Mouse (Mus musculus) layer of hippocampus, adult 8-10 months (tissue): ENCODE measurements around the gene Pear1. TPM values are rescaled to one million over a fixed set of nuclear protein-coding genes. Genes with fewer than 3 reads are reported as not detected.

Experiments
- DNase-seq, 2 experiments: peaks; one replicate each; pipeline ENCODE4 v3.0.0; 2022; ENCODE audit warnings: low spot score in 2 of 2
- total RNA-seq, 4 experiments: library from RNA; stranded (reverse); gene quantifications; 2 replicates each; pipeline ENCODE4 v1.2.4; 2022

Pear1 gene
- total RNA-seq, 4 experiments from 2014 or later: 10.5 to 12.7 (median 12.2) TPM

GRCm38 (mm10) chr3:87765631-87766283, 58.3 kb downstream of the Pear1 start:
- DNase-seq: no peak

- DNase-seq: no peak
Measured at GRCm38 (mm10) chr3:87765091-87765490, 59.0 kb downstream of the Pear1 start.

GRCm38 (mm10) chr3:87764506-87764905, 59.6 kb downstream of the Pear1 start:
- DNase-seq: no peak

GRCm38 (mm10) chr3:87763683-87764289, 60.3 kb downstream of the Pear1 start:
- DNase-seq: peak; percentile 78 to 81

- DNase-seq: no peak
Measured at GRCm38 (mm10) chr3:87763202-87763601, 60.9 kb downstream of the Pear1 start.

- DNase-seq: no peak
Measured at GRCm38 (mm10) chr3:87761408-87762375, 62.4 kb downstream of the Pear1 start.

- DNase-seq: no peak
Measured at GRCm38 (mm10) chr3:87758641-87759040, 65.5 kb downstream of the Pear1 start.

GRCm38 (mm10) chr3:87756488-87756887, 67.6 kb downstream of the Pear1 start:
- no peak for DNase-seq

- peak; percentile 59 to 81 for DNase-seq
Measured at GRCm38 (mm10) chr3:87755964-87756363, 68.1 kb downstream of the Pear1 start.

GRCm38 (mm10) chr3:87753829-87754228, 70.3 kb downstream of the Pear1 start:
- DNase-seq: no peak

- no peak for DNase-seq
Measured at GRCm38 (mm10) chr3:87752567-87752966, 71.5 kb downstream of the Pear1 start.

- no peak for DNase-seq
Measured at GRCm38 (mm10) chr3:87749977-87750376, 74.1 kb downstream of the Pear1 start.

GRCm38 (mm10) chr3:87749036-87749435, 75.1 kb downstream of the Pear1 start:
- DNase-seq: peak in 1 of 2 experiments; percentile 50

- DNase-seq: no peak
Measured at GRCm38 (mm10) chr3:87748431-87748830, 75.7 kb downstream of the Pear1 start, which contains the start of gene Lrrc71. Gene Lrrc71 (minus strand): TSS chr3:87748625.

GRCm38 (mm10) chr3:87745036-87745659, 79.0 kb downstream of the Pear1 start:
- no peak for DNase-seq

- DNase-seq: no peak
Measured at GRCm38 (mm10) chr3:87743927-87744326, 80.2 kb downstream of the Pear1 start.

- DNase-seq: no peak
Measured at GRCm38 (mm10) chr3:87742735-87743134, 81.4 kb downstream of the Pear1 start.

- no peak for DNase-seq
Measured at GRCm38 (mm10) chr3:87742013-87742412, 82.1 kb downstream of the Pear1 start.

- no peak for DNase-seq
Measured at GRCm38 (mm10) chr3:87738906-87739305, 85.2 kb downstream of the Pear1 start.

- no peak for DNase-seq
Measured at GRCm38 (mm10) chr3:87735335-87735734, 88.8 kb downstream of the Pear1 start.

GRCm38 (mm10) chr3:87733984-87734761, 89.9 kb downstream of the Pear1 start:
- DNase-seq: no peak
